Mouse (Mus musculus): ENCODE data around the gene Plekha5. TPM values are rescaled to one million over a fixed set of nuclear protein-coding genes. Genes with fewer than 3 reads are reported as not detected.
"Not testable (repeated sequence)": the region's sequence is repeated elsewhere in the genome, so short reads cannot be mapped to it uniquely, and the experiment has no call there.

Gene Plekha5
- polyA plus RNA-seq, 1 experiment from 2014 or later = 42.2 TPM

GRCm38 (mm10) chr6:140490220-140490619, 66.4 kb downstream of the Plekha5 start:
- Histone ChIP-seq H3K9me3 (ENCODE audit: control insufficient read depth, low read length) (no peaks in the 10 kb centered on the region), H3K27me3 (ENCODE audit: control insufficient read depth, insufficient read depth, low read length) (no peaks in the 10 kb centered on the region), H3K4me2 (ENCODE audit: low read depth, low read length) (no peak overlapping the region), H3K4me3 (ENCODE audit: low read depth, low read length) (no peak overlapping the region), H3K9ac (replicated peaks; ENCODE audit: low read depth, low read length) (no peak overlapping the region), H3K27ac (ENCODE audit: low read depth, low read length) (no peak overlapping the region), H3K4me1 (ENCODE audit: control insufficient read depth, insufficient read depth, low read length) (peaks cover 8% of the 10 kb centered on the region; the same call in 1 of the 2 replicates), H3K36me3 (ENCODE audit: control insufficient read depth, insufficient read depth, low read length) (no peaks in the 10 kb centered on the region)
- ATAC-seq (ENCODE audit: low read depth) = no peak
- 75% methylated on average over 4 of the region's 4 CpGs for WGBS

- Histone ChIP-seq H3K9me3 (ENCODE audit: control insufficient read depth, low read length) (no peaks in the 10 kb centered on the region), H3K4me2 (ENCODE audit: low read depth, low read length) (no peak overlapping the region), H3K27me3 (ENCODE audit: control insufficient read depth, insufficient read depth, low read length) (no peaks in the 10 kb centered on the region), H3K27ac (ENCODE audit: low read depth, low read length) (no peak overlapping the region), H3K9ac (replicated peaks; ENCODE audit: low read depth, low read length) (no peak overlapping the region), H3K36me3 (ENCODE audit: control insufficient read depth, insufficient read depth, low read length) (no peaks in the 10 kb centered on the region), H3K4me3 (ENCODE audit: low read depth, low read length) (no peak overlapping the region), H3K4me1 (ENCODE audit: control insufficient read depth, insufficient read depth, low read length) (peaks cover 8% of the 10 kb centered on the region; the same call in 1 of the 2 replicates)
- ATAC-seq (ENCODE audit: low read depth) = peak; percentile 28; the same call in 1 of the 2 replicates
- 84% methylated on average over 18 of the region's 18 CpGs for WGBS
Measured at GRCm38 (mm10) chr6:140490921-140491537, 67.2 kb downstream of the Plekha5 start.

- Histone ChIP-seq H3K4me1 (ENCODE audit: control insufficient read depth, insufficient read depth, low read length) (peaks cover 8% of the 10 kb centered on the region; the same call in 1 of the 2 replicates), H3K4me3 (ENCODE audit: low read depth, low read length) (no peak overlapping the region), H3K27me3 (ENCODE audit: control insufficient read depth, insufficient read depth, low read length) (no peaks in the 10 kb centered on the region), H3K9ac (replicated peaks; ENCODE audit: low read depth, low read length) (no peak overlapping the region), H3K36me3 (ENCODE audit: control insufficient read depth, insufficient read depth, low read length) (no peaks in the 10 kb centered on the region), H3K4me2 (ENCODE audit: low read depth, low read length) (no peak overlapping the region), H3K9me3 (ENCODE audit: control insufficient read depth, low read length) (no peaks in the 10 kb centered on the region), H3K27ac (ENCODE audit: low read depth, low read length) (no peak overlapping the region)
- ATAC-seq (ENCODE audit: low read depth) = no peak
- 73% methylated on average over 6 of the region's 6 CpGs for WGBS
Measured at GRCm38 (mm10) chr6:140492043-140492442, 68.2 kb downstream of the Plekha5 start.

GRCm38 (mm10) chr6:140498074-140498473, 74.2 kb downstream of the Plekha5 start:
- Histone ChIP-seq H3K9ac (replicated peaks; ENCODE audit: low read depth, low read length) (no peak overlapping the region), H3K36me3 (ENCODE audit: control insufficient read depth, insufficient read depth, low read length) (no peaks in the 10 kb centered on the region), H3K9me3 (ENCODE audit: control insufficient read depth, low read length) (no peaks in the 10 kb centered on the region), H3K27me3 (ENCODE audit: control insufficient read depth, insufficient read depth, low read length) (no peaks in the 10 kb centered on the region), H3K4me1 (ENCODE audit: control insufficient read depth, insufficient read depth, low read length) (no peaks in the 10 kb centered on the region), H3K27ac (ENCODE audit: low read depth, low read length) (no peak overlapping the region), H3K4me2 (ENCODE audit: low read depth, low read length) (no peak overlapping the region), H3K4me3 (ENCODE audit: low read depth, low read length) (no peak overlapping the region)
- no peak for ATAC-seq (ENCODE audit: low read depth)
- 92% methylated on average over 3 of the region's 3 CpGs for WGBS

- WGBS = 87% methylated on average over 4 of the region's 4 CpGs
Measured at GRCm38 (mm10) chr6:140498958-140499357, 75.1 kb downstream of the Plekha5 start.

GRCm38 (mm10) chr6:140500829-140501228, 77.0 kb downstream of the Plekha5 start:
- not testable (repeated sequence) for H3K4me3 ChIP-seq (ENCODE audit: low read depth, low read length); H3K27me3 ChIP-seq (ENCODE audit: control insufficient read depth, insufficient read depth, low read length); H3K9ac ChIP-seq (replicated peaks; ENCODE audit: low read depth, low read length); H3K27ac ChIP-seq (ENCODE audit: low read depth, low read length); H3K4me1 ChIP-seq (ENCODE audit: control insufficient read depth, insufficient read depth, low read length); H3K36me3 ChIP-seq (ENCODE audit: control insufficient read depth, insufficient read depth, low read length); H3K9me3 ChIP-seq (ENCODE audit: control insufficient read depth, low read length); ATAC-seq (ENCODE audit: low read depth); H3K4me2 ChIP-seq (ENCODE audit: low read depth, low read length)
- whole genome bisulfite sequencing = 82% methylated on average over 1 of the region's 1 CpGs

More at GRCm38 (mm10) chr6:140498958-140499357, 75.1 kb downstream of the Plekha5 start:
- Histone ChIP-seq H3K9me3 (ENCODE audit: control insufficient read depth, low read length) (no peaks in the 10 kb centered on the region), H3K27me3 (ENCODE audit: control insufficient read depth, insufficient read depth, low read length) (no peaks in the 10 kb centered on the region), H3K4me1 (ENCODE audit: control insufficient read depth, insufficient read depth, low read length) (no peaks in the 10 kb centered on the region), H3K4me3 (ENCODE audit: low read depth, low read length) (no peak overlapping the region), H3K36me3 (ENCODE audit: control insufficient read depth, insufficient read depth, low read length) (no peaks in the 10 kb centered on the region), H3K4me2 (ENCODE audit: low read depth, low read length) (no peak overlapping the region), H3K27ac (ENCODE audit: low read depth, low read length) (no peak overlapping the region), H3K9ac (replicated peaks; ENCODE audit: low read depth, low read length) (no peak overlapping the region)
- ATAC-seq (ENCODE audit: low read depth) = no peak

GRCm38 (mm10) chr6:140501841-140502240, 78.0 kb downstream of the Plekha5 start:
- no peak for ATAC-seq (ENCODE audit: low read depth)
- Histone ChIP-seq H3K27ac (ENCODE audit: low read depth, low read length) (no peak overlapping the region), H3K4me1 (ENCODE audit: control insufficient read depth, insufficient read depth, low read length) (no peaks in the 10 kb centered on the region), H3K27me3 (ENCODE audit: control insufficient read depth, insufficient read depth, low read length) (no peaks in the 10 kb centered on the region), H3K9me3 (ENCODE audit: control insufficient read depth, low read length) (no peaks in the 10 kb centered on the region), H3K4me3 (ENCODE audit: low read depth, low read length) (no peak overlapping the region), H3K4me2 (ENCODE audit: low read depth, low read length) (no peak overlapping the region), H3K36me3 (ENCODE audit: control insufficient read depth, insufficient read depth, low read length) (no peaks in the 10 kb centered on the region), H3K9ac (replicated peaks; ENCODE audit: low read depth, low read length) (no peak overlapping the region)
- 86% methylated on average over 7 of the region's 7 CpGs for WGBS

- no peak overlapping the region for H3K4me3 ChIP-seq (ENCODE audit: low read depth, low read length)
- 85% methylated on average over 9 of the region's 10 CpGs for WGBS
- H3K4me1 ChIP-seq (ENCODE audit: control insufficient read depth, insufficient read depth, low read length) = peaks cover 5% of the 10 kb centered on the region; the same call in 1 of the 2 replicates
- no peaks in the 10 kb centered on the region for H3K27me3 ChIP-seq (ENCODE audit: control insufficient read depth, insufficient read depth, low read length)
- H3K36me3 ChIP-seq (ENCODE audit: control insufficient read depth, insufficient read depth, low read length) = no peaks in the 10 kb centered on the region
- H3K9ac ChIP-seq (replicated peaks; ENCODE audit: low read depth, low read length) = no peak overlapping the region
- ATAC-seq (ENCODE audit: low read depth) = no peak
- no peak overlapping the region for H3K4me2 ChIP-seq (ENCODE audit: low read depth, low read length)
- no peaks in the 10 kb centered on the region for H3K9me3 ChIP-seq (ENCODE audit: control insufficient read depth, low read length)
- H3K27ac ChIP-seq (ENCODE audit: low read depth, low read length) = no peak overlapping the region
Measured at GRCm38 (mm10) chr6:140504796-140505195, 80.9 kb downstream of the Plekha5 start.

- no peak for ATAC-seq (ENCODE audit: low read depth)
- Histone ChIP-seq H3K27ac (ENCODE audit: low read depth, low read length) (no peak overlapping the region), H3K36me3 (ENCODE audit: control insufficient read depth, insufficient read depth, low read length) (no peaks in the 10 kb centered on the region), H3K4me1 (ENCODE audit: control insufficient read depth, insufficient read depth, low read length) (peaks cover 5% of the 10 kb centered on the region; the same call in 1 of the 2 replicates), H3K9me3 (ENCODE audit: control insufficient read depth, low read length) (no peaks in the 10 kb centered on the region), H3K9ac (replicated peaks; ENCODE audit: low read depth, low read length) (no peak overlapping the region), H3K27me3 (ENCODE audit: control insufficient read depth, insufficient read depth, low read length) (no peaks in the 10 kb centered on the region), H3K4me2 (ENCODE audit: low read depth, low read length) (no peak overlapping the region), H3K4me3 (ENCODE audit: low read depth, low read length) (no peak overlapping the region)
- whole genome bisulfite sequencing = 75% methylated on average over 3 of the region's 3 CpGs
Measured at GRCm38 (mm10) chr6:140507605-140508004, 83.8 kb downstream of the Plekha5 start.

Measured in neural tube, embryonic 14.5 days (tissue).